Mouse (Mus musculus): ENCODE results near the gene Prkd3.

Gene Prkd3

GRCm38 (mm10) chr17:78937229-78937853 is 83.3 kb downstream of the Prkd3 start:
- in situ Hi-C loops (cut with MboI; ENCODE audit: low sequenced_read_pairs) = no loop called here

GRCm38 (mm10) chr17:78936466-78937228 is 84.0 kb downstream of the Prkd3 start, which contains the start of the genes Cebpz and Ndufaf7:
TSS of gene Cebpz (minus strand) at chr17:78937066.
TSS of gene Ndufaf7 (plus strand) at chr17:78937136.
- in situ Hi-C loops (cut with MboI; ENCODE audit: low sequenced_read_pairs) = no loop called here

GRCm38 (mm10) chr17:78935857-78936256 is 84.8 kb downstream of the Prkd3 start:
- in situ Hi-C loops (cut with MboI; ENCODE audit: low sequenced_read_pairs) = no loop called here

GRCm38 (mm10) chr17:78917696-78918095 is 102.9 kb downstream of the Prkd3 start:
- in situ Hi-C loops (cut with MboI; ENCODE audit: low sequenced_read_pairs) = no loop called here

- in situ Hi-C loops (cut with MboI; ENCODE audit: low sequenced_read_pairs) = no loop called here
These were observed 103.7 kb downstream of the Prkd3 start for GRCm38 (mm10) chr17:78916899-78917298.

GRCm38 (mm10) chr17:78916369-78916813 is 104.2 kb downstream of the Prkd3 start, which contains the start of gene Cebpzos:
TSS of gene Cebpzos (plus strand) at chr17:78916500.
- in situ Hi-C loops (cut with MboI; ENCODE audit: low sequenced_read_pairs) = no loop called here

GRCm38 (mm10) chr17:78915772-78916171 is 104.8 kb downstream of the Prkd3 start:
- in situ Hi-C loops (cut with MboI; ENCODE audit: low sequenced_read_pairs) = no loop called here

- in situ Hi-C loops (cut with MboI; ENCODE audit: low sequenced_read_pairs) = no loop called here
These were observed 106.7 kb downstream of the Prkd3 start for GRCm38 (mm10) chr17:78913921-78914320.

- in situ Hi-C loops (cut with MboI; ENCODE audit: low sequenced_read_pairs) = no loop called here
These were observed 107.7 kb downstream of the Prkd3 start for GRCm38 (mm10) chr17:78912861-78913281.

GRCm38 (mm10) chr17:78909374-78909773 is 111.2 kb downstream of the Prkd3 start:
- in situ Hi-C loops (cut with MboI; ENCODE audit: low sequenced_read_pairs) = no loop called here

GRCm38 (mm10) chr17:78906892-78907291 is 113.7 kb downstream of the Prkd3 start, which contains the start of gene Sult6b1:
TSS of gene Sult6b1 (minus strand) at chr17:78906992.
- in situ Hi-C loops (cut with MboI; ENCODE audit: low sequenced_read_pairs) = no loop called here

- in situ Hi-C loops (cut with MboI; ENCODE audit: low sequenced_read_pairs) = no loop called here
These were observed 117.5 kb downstream of the Prkd3 start for GRCm38 (mm10) chr17:78903158-78903557.
